Mouse (Mus musculus) left cerebral cortex, adult 8-10 months (tissue): ENCODE results near the gene Adgrv1. TPM values are rescaled to one million over a fixed set of nuclear protein-coding genes. Genes with fewer than 3 reads are reported as not detected.
A peak's percentile ranks its signal among the peaks of the same experiment; 100 is the strongest.
"Not testable (repeated sequence)": the region's sequence is repeated elsewhere in the genome, so short reads cannot be mapped to it uniquely, and the experiment has no call there.

Source experiments
- DNase-seq, 2 experiments: peaks; one replicate each; pipeline ENCODE4 v3.0.0; 2022; ENCODE audit warnings: low spot score in 2 of 2
- total RNA-seq, 4 experiments: library from RNA; stranded (reverse); gene quantifications; 2 replicates each; pipeline ENCODE4 v1.2.4; 2022

The Adgrv1 gene
- 1 to 10 TPM; 2.0 to 2.3 (median 2.2) TPM for total RNA-seq

DNA sequence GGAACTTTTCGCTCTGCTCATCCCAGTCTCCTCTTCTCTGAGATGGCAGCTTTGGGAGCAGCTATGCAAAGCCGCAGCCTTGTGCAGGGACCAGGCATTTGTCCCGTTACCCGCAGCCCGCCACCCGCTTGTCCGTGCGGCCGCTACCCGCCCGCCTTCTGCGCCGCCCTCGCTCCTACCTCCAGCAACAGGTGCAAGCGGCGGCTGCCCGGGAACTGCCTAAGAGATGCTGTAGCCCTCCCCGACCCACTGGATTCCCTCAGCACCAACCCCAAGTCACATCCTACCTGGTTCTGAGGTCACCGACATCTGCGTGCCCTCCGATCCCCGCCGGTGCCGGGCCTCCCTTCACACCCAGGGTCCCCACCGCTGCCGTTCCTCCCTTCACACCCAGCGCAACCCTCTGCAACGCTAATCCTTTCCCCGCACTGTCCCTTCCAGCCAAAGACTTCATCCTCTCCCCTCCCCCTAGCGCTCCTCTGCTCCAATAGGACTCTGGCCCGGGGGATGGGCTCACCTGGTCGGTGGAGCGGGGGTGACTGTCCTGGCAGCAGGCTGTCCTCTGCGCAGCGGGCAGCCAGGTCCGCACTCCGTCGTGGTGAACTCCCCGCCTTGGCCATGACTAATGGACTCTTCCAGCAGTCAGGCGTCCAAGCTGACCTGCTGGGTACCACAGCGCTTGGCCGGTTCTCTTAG is at the start of gene Adgrv1:
Gene Adgrv1, minus strand, starts transcription at position 435 of the 696 bp plus-strand sequence.
- peak; percentile 2 to 50 for DNase-seq

DNA sequence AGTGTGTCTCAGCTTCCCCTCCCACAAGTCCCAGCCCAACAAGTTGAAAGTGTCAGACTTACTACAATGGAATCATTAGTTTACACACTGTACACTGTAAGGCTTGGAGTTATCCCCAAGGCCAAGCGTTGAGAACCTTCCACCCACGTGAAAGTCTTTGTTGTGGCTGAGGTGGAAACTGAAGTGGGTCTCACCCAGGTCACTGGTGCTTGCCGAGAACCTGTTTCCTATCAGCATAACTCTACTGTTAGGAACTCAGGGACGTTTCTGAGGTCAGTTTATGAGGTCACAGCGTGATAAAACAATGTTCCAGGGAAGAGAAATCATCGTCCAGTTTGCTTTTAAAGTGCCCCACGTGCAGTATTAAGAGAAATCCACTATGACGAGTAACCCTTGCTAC is 42.4 kb upstream of the Adgrv1 start:
- DNase-seq = no peak

DNA sequence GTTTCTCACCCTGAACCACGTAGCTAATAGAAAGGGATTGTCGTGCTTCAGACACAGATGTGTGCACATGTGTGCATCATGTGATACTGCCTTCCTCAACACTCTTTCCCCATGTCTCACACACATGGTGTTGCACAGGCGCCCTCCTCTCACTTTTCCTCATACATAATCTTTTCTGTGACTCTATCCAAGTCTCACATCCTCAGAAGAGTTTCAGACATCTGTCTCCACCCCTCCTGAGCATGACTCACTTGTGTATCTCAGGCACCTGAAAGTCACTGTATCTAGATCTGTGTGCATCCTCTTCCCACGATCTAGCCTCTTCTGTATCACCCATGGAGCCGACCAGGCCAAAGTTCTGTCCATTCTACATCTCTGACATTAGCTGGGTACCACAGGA is 34.8 kb upstream of the Adgrv1 start:
- DNase-seq = no peak

DNA sequence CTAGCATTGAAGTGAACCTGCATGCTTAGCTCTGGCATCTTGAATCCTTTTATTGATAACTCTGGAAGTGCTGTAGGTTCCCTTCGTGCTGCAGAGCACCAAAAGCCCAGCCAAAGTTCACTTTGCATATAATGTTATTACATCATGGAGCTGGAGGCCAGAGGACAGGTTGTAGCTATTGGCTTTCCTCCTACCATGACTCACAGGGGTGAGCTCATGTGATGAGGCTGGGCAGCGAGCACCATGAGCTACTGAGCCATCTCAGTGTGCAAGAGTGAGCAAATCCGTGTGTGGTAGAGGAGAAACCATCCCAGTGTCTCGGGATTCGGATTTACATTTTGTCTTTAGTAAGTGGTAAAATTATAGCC is 31.4 kb upstream of the Adgrv1 start:
- no peak for DNase-seq

DNA sequence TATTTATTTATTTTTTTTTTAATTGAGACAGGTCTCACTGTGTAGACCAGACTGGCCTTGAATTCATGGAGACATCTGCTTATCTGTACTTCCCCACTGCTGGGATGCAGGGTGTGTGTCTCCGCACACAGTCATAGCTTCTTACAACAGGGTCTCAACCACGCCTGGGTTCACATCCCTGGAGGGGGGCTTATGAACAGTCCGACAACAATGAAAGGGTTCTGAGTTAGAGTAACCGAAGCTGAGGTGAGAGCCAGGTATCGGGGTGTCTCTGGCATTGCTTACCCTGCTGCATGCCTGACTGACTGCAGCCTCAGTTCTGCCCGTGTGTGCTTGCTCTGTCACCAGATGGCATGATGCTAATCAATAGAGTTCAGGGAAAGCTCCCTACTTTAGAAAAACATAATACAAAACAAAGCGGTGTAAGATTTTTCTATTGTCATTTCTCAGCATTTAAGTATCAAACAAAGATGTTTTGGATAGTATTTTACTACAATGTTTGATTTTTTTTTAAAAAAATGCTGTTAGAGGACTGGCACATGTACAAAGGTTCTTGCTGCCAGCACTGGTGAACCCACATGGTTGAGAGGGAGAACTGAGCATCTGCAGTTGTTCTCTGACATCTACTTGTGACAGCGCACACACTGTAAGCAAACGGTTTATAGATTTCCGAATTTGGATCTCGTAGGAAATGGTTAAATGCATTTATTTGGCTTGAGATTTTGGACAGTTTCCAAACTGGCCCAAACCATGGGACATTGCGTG is 30.8 kb upstream of the Adgrv1 start:
- DNase-seq = no peak

DNA sequence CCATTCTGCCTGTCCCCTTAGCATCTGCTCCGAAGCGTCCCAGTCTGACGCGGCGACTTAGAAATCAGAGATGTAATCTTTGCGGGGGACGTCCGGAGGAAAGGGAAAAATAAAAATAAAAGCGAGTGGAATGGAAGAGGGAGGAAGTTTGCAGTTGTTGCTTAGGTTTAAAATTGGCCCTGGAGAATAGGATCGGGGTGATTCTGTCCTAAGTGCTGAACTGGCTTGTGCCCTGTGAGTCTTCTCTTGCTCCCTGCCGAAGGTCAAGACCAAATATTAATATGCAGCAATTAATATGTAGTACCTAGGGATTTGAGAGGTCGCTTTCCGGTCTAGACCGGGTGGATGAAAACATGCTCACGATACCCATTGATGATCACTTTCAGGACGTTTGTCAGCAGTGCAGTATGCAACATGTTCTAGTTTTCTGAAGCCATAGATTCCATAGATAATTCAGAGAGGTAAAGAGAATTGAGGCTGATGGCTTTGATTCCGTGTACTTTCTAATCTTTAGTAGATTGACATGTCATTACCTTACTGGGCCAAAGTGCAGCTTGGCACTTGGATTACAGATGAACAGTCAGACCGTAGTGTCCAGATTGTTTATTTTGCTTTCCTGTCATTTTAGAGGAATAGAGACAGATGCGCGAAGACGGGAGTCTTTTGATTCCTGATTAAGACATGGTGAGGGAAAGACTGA is 25.2 kb upstream of the Adgrv1 start:
- DNase-seq = no peak

DNA sequence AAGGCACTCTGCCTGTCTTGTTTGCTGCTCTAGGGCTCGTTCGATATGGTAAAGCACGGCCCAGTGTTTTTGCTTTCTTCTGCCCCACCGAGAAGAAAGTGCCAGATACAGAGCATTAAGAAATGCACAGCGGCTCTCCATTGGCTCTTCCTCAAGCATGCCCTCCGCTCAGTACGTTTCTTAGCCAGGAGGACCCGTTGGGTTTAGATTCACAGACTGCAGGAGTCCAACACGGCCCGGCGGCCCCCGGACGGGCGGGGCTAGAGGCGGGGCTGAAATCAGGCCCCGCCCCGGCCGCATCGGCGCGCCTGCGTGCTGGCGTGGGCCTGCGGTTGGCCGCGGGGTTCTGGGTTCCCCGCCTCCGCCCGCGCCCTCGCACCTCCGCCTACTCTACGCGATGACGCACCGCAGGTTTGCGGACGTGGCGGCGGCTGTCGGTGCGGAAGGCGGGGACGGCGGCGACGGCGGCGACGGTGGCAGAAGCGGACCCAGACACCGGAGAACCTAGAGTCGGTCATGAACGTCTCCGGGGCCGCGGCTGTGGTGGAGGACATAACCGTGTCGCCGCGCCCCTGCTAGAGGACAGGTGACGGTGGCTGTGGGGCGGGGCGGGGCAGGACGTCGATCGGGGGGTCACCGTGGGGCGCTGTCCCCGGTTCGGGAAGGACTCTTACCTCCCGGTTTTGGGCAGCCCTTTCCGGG is 24.5 kb upstream of the Adgrv1 start, which contains the start of gene Lysmd3:
Gene Lysmd3, plus strand, starts transcription at position 313 of the 702 bp plus-strand sequence.
- peak; percentile 87 to 90 for DNase-seq

DNA sequence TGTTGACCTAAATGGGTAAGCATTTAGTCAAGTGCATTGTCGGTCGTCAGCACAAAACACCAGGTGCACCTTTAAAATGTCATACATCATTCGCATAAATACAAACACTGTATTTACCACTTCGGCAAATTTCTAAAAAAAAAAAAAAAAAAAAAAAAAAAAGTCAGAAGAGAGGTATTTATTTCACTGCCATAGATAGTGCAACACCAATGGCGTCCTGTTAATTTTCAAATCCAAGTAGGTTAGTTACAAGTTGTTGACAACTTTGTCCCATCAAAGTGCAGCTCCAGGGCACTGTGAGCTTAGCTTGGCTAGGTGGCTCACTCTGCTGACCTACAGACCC is 24.0 kb upstream of the Adgrv1 start:
- no peak for DNase-seq

DNA sequence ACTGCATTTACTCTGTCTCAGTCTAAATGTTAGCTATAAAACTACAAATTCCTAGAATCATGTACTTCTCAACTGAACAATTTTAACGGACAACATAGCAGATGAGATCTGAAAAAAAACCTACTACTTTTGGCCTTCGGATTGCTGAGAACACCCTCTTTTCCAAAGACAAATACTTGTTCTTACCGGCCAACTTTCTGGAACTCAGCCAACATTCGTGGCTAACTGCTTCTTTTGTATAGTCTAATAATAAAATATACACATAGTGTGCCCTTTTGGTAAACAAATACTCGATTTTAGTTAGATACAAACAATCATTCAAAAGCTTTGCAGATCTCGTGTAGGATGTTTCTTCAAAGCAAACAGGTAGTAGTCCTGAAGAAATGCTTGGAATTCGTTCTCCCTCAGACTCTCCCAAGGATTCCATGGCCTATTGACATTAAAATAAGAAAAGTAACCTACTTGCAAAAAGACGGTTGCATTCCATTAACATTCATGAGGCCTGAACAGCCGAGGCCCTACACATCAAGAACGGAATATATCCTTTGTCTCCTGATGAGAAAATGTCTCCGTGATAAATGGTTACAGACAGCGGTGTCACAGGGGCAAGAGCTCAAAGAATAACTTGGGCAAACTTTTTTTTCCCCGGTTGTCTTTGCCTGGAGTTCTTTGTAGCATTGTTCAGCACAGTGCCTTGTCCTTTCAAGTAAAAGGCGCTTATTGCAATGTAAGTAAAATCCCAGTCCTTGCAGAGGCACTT is 23.3 kb upstream of the Adgrv1 start:
- no peak for DNase-seq

DNA sequence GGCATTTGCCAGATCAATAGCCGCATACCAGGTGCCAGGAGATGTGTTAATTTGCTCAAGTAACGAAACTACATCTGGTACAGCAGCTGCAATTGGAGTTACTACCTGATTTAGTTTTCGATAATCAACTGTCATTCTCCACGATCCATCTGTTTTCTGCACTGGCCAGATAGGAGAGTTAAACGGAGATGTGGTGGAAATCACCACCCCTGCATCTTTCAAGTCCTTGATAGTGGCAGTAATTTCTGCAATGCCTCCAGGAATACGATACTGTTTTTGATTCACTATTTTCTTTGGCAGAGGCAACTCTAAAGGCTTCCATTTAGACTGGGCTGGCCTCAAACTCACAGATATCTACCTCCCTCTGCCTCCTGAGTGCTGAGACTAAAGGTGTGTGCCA is 17.4 kb upstream of the Adgrv1 start:
- DNase-seq = not testable (repeated sequence)

DNA sequence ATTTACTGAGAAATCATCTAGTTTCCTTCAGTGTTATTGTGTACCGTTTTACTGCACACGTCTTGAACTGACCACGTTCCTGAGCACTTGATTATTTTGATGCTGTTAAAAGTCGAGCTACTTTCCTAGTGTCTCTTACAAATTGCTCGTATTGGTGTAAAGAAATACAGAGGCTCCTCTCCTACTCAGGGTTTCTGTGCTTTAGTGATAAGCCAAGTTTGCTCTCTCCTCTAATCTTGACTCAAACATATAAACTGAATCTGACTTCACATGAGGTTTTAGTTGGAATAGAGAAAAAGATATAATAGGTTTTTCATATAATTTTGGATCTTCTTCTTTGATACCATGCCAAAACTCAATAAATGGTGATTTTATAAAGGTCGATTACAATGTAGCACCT is 13.4 kb upstream of the Adgrv1 start:
- DNase-seq = no peak

DNA sequence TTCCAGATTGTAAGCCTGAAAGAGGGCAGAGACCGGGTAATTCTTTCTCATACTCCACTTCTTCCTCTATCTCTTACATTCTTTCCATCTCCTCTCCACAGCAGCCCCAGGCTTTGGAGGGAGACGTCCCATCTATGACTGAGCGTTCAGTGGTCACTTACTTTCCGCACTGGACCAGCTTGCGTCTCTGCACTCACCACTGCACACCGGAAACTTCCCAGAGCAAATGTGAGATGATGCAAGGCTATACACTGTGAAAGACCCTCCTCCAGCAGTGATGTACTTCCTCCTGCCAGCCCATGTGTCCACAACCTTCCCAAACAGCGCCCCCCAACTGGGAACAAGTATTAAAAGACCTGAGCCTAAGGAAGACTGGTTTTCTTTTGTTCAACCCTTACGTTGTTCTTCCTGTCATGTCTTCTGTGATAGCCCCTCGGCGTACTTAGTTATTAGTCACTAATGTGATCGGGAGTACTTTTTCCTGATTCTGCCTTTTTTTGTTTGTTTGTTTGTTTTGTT is 11.2 kb upstream of the Adgrv1 start:
- DNase-seq = no peak

DNA sequence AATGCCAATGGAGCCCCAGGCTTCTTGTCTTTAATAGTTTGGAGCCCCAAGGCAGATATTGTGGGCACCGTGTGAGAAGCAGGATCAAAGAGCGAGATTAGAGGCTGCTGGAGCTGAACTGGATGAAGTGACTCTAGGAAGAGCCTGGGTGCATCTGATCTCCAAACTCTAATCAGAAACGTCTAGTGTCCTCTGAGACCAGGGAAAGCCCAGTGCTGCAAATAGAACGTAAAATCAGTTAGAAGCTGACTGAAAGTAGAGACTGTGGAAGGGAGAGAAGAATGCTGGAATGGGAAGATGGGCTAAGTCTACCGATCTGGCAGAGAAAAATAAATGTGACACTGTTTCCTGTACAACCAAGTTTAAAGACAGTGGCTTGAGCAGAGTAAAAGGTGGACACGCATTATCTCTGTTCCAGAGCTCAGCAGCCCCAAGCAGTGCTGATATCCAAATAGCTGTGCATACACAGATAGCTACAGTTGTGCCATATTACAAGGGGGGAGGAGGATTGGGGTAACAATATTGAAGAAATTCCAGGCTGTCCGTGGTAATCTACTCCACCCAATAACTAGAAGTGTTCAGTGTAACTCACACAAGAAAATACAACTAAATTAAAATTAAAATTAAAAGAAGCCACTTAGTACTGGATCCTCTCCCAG is 9.7 kb upstream of the Adgrv1 start:
- no peak for DNase-seq

DNA sequence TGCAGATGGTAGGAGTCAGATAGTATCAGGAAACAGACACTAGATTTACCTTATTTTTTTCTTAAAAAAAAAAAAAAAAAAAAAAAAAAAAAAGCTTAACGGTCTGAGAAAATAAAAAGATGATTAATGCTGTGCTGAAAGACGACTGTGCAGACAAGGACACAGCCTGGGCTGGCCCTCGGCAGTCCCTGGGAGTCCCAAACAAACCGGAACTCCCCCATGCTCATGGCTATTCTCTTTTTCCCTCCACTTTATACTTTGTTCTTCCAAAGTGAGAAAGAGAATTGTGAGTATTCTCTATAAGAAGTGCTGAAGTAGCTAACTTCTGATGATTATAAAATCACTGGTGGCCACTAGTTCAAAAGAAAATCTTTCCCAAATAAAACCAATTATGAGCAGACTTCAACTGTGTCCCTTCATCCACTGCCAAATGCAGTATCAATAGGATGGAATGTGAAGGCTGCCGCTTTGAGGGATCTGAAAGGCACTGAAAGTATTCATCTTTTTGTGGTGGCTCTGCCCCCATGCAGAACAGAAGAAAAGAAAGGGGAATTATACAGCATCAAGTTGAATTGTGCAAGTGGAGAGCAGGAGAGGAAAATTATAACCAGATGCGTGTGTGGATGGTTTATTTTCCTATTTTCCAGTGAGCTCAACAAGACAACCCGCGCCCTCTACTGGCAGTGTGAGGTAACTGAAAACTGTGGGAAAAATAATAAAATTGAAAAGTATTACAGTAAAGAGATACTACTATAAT is 8.5 kb upstream of the Adgrv1 start:
- DNase-seq = no peak

DNA sequence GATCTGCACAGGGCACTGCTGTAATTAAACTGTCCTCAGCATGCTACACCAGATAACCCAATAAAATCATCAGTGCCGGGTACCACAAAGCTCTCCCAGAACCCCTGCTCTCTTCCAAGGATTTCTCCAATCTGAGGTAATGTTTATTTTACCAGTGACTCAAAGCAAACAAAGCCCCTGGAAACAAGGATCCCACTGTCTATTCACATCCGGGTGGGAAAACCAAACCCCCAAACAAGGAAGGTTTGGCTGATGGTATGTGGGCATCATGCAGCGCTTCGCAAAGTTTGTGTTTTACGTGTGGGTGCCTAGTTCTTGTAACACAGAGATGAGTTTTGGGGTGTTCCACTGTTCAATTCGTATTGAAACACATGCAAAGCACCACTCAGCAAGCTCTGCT is 7.9 kb upstream of the Adgrv1 start:
- DNase-seq = no peak

DNA sequence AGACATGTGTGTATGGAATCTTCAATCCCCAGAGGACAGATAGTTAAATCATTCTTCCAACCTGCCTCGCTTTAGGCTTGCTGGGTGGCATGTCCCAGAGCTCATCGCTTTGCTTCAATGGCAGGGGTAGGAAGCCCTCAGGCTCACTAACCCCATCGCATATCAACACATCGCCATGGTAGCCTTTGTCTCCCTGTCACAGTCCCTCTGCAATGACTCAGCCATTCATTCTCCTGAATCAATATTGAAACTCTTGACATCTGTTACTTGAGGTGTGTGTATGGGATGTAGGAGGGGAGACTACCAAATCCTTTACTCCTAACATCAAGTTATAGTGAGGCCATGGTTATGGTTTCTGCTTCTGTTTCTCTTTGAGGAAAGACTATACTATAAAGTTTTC is 6.7 kb upstream of the Adgrv1 start:
- no peak for DNase-seq

DNA sequence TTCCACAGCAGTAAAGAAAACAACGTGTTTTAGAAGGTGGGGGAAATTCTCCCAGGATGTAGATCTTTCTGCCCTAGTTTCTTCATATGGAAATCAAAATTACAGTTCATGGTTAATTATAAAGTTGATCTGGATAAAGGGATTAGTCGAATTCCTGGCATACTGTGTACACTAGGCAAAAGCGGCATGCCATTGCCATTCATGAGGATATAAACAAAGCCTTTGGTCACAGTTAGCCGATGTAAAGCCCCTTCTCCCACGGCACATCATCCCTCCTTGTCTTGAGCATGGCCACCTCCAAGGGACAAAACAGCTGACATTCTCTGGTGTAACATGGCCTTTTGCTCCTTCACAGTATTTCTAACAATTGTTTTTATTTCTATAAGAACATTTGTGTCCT is 2.4 kb downstream of the Adgrv1 start:
- DNase-seq = no peak

DNA sequence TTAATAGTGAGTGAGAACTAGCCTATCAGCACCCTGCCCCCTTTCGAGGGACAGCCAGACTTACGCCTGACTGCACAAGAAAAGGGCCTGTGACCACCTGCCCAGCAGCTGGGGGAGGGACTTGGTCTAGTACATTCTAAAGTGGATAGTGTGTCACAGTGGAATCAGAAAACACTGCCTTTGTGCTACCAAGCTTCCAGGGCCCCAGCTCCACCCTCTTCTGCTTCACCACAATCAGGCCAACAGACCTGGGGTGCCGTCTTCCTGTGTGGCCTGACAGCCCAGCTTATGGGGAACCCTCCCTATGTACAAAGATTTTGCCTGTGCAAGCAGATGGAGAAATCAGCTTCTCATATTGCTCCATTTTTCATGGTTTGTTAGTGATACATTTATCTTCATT is 3.6 kb downstream of the Adgrv1 start:
- DNase-seq = no peak

DNA sequence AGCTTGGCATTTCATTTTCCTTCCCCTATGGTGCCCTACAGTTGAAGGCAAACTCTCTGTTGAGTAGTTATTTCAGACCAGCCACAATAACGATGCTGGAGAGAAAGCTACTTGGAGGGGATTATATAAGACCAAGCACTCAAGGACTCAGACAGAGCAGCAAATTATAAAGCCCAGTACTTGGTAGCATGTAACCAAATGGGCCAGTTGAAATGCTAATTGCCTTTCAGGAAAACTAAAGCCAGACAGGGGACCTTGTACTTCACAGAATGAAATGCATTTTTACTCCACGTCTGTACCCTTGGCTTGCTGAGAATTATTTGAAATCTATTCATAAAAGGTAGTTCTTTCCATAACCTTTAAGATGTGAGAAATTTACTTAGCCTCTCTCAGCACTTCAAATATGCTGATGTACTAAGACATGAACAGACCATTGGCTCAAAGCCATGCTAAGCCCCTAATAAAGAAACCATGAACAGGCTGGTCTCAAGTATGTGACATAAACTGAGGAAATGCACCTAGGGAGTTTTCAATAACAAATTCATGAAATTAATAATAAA is 4.2 kb downstream of the Adgrv1 start:
- DNase-seq = no peak
